Mouse (Mus musculus) MEL (cell line): ENCODE measurements around the gene Gm9837. TPM values are rescaled to one million over a fixed set of nuclear protein-coding genes. Genes with fewer than 3 reads are reported as not detected.

Source experiments
- DNase-seq: peaks from one replicate; pipeline ENCODE4 v3.0.0; 2011; ENCODE audit warnings: low read depth, low spot score
- H3K27ac ChIP-seq: 2 replicates; pipeline ENCODE4 v1.5.1; 2012; ENCODE audit warnings: low read depth, mild to moderate bottlenecking, control low read depth, low read length, moderate library complexity; ENCODE audit not compliant: control insufficient read depth
- H3K27me3 ChIP-seq, 2 experiments: fragments of 150-350 bp in 1 of 2; sonication (generic) in 1 of 2; 2 replicates each; pipeline ENCODE4 v1.6.1; 2012; ENCODE audit warnings: low read length in 2 of 2, mild to moderate bottlenecking in 2 of 2, improper control_type of control experiment in 1 of 2, moderate library complexity in 1 of 2; ENCODE audit not compliant: insufficient read depth in 2 of 2, control insufficient read depth in 1 of 2
- H3K36me3 ChIP-seq, 2 experiments: 2 replicates each; pipeline ENCODE4 v1.6.1; 2012 to 2014; ENCODE audit warnings: low read length in 2 of 2, improper control_type of control experiment in 1 of 2, inconsistent platforms in 1 of 2, mild to moderate bottlenecking in 1 of 2; ENCODE audit not compliant: insufficient read depth in 2 of 2, control insufficient read depth in 1 of 2
- H3K4me1 ChIP-seq, 2 experiments: fragments of 150-350 bp in 1 of 2; sonication (generic) in 1 of 2; 2 replicates each; pipeline ENCODE4 v1.6.1; 2012; ENCODE audit warnings: low read length in 2 of 2, improper control_type of control experiment in 1 of 2, mild to moderate bottlenecking in 1 of 2; ENCODE audit not compliant: insufficient read depth in 2 of 2, control insufficient read depth in 1 of 2
- H3K4me3 ChIP-seq, 2 experiments: fragments of 150-350 bp in 1 of 2; sonication (generic) in 1 of 2; 2 replicates each; pipeline ENCODE4 v1.5.1; 2012; ENCODE audit warnings: low read depth in 2 of 2, low read length in 2 of 2, mild to moderate bottlenecking in 2 of 2, moderate library complexity in 2 of 2, control low read depth in 1 of 2, improper control_type of control experiment in 1 of 2; ENCODE audit not compliant: control insufficient read depth in 1 of 2, insufficient read depth in 1 of 2
- H3K79me2 ChIP-seq: 2 replicates; pipeline ENCODE4 v1.6.1; 2012; ENCODE audit warnings: mild to moderate bottlenecking, low read length, moderate library complexity; ENCODE audit not compliant: control insufficient read depth, poor library complexity, insufficient read depth
- H3K9ac ChIP-seq: 2 replicates; pipeline ENCODE4 v1.6.1; 2012; ENCODE audit warnings: low read depth, mild to moderate bottlenecking, control low read depth, low read length, moderate library complexity; ENCODE audit not compliant: control insufficient read depth, poor library complexity, severe bottlenecking
- H3K9me3 ChIP-seq: fragments of 150-350 bp; sonication (generic); replicated peaks from 2 replicates; pipeline ENCODE4 v1.6.1; 2012; ENCODE audit warnings: mild to moderate bottlenecking, low read length, improper control_type of control experiment, moderate library complexity; ENCODE audit not compliant: insufficient read depth
- CHD2 ChIP-seq: IDR thresholded peaks from 2 replicates; pipeline ENCODE4 v1.6.1; 2011; ENCODE audit warnings: low read length, improper control_type of control experiment
- ELF1 ChIP-seq: IDR thresholded peaks from 2 replicates; pipeline ENCODE4 v1.6.1; 2014; ENCODE audit warnings: low read depth, mild to moderate bottlenecking, inconsistent platforms, low read length, improper control_type of control experiment, moderate library complexity
- HCFC1 ChIP-seq: IDR thresholded peaks from 2 replicates; pipeline ENCODE4 v1.6.1; 2012; ENCODE audit warnings: low read depth, mild to moderate bottlenecking, inconsistent platforms, low read length, improper control_type of control experiment, moderate library complexity
- JUND ChIP-seq: IDR thresholded peaks from 2 replicates; pipeline ENCODE4 v1.6.1; 2011; ENCODE audit warnings: low read depth, mild to moderate bottlenecking, improper control_type of control experiment, low read length
- KAT2A ChIP-seq: conservative IDR thresholded peaks from 2 replicates; pipeline ENCODE4 v1.6.1; 2012; ENCODE audit warnings: low read depth, low read length, improper control_type of control experiment, inconsistent platforms
- MAX ChIP-seq: IDR thresholded peaks from 2 replicates; pipeline ENCODE4 v1.6.1; 2011; ENCODE audit warnings: low read length, improper control_type of control experiment
- MXI1 ChIP-seq: IDR thresholded peaks from 2 replicates; pipeline ENCODE4 v1.6.1; 2011; ENCODE audit warnings: mild to moderate bottlenecking, low read depth, low read length, improper control_type of control experiment
- MYB ChIP-seq: IDR thresholded peaks from 2 replicates; pipeline ENCODE4 v1.6.1; 2011; ENCODE audit warnings: mild to moderate bottlenecking, low read depth, low read length, improper control_type of control experiment
- NELFE ChIP-seq: IDR thresholded peaks from 2 replicates; pipeline ENCODE4 v1.6.1; 2011; ENCODE audit warnings: low read depth, low read length, improper control_type of control experiment
- POLR2AphosphoS5 ChIP-seq: IDR thresholded peaks from 2 replicates; pipeline ENCODE4 v1.6.1; 2012; ENCODE audit warnings: low read depth, borderline replicate concordance, mild to moderate bottlenecking, inconsistent platforms, low read length, moderate library complexity, mixed read lengths
- TBP ChIP-seq: IDR thresholded peaks from 2 replicates; pipeline ENCODE4 v1.8.0; 2011; ENCODE audit warnings: low read depth, low read length, improper control_type of control experiment
- TCF12 ChIP-seq: IDR thresholded peaks from 2 replicates; pipeline ENCODE4 v1.6.1; 2014; ENCODE audit warnings: low read depth, mild to moderate bottlenecking, inconsistent platforms, low read length, improper control_type of control experiment, moderate library complexity
- UBTF ChIP-seq: IDR thresholded peaks from 2 replicates; pipeline ENCODE4 v1.6.1; 2012; ENCODE audit warnings: low read depth, mild to moderate bottlenecking, inconsistent platforms, low read length, improper control_type of control experiment, moderate library complexity, borderline replicate concordance; ENCODE audit not compliant: insufficient read depth
- USF2 ChIP-seq, 2 experiments: IDR thresholded peaks; 2 replicates each; pipeline ENCODE4 v1.6.1; 2011 to 2012; ENCODE audit warnings: improper control_type of control experiment in 2 of 2, low read length in 2 of 2, borderline replicate concordance in 1 of 2, inconsistent platforms in 1 of 2, low read depth in 1 of 2, mild to moderate bottlenecking in 1 of 2; ENCODE audit not compliant: insufficient read depth in 1 of 2
- ZC3H11A ChIP-seq: IDR thresholded peaks from 2 replicates; pipeline ENCODE4 v1.6.1; 2012; ENCODE audit warnings: low read depth, mild to moderate bottlenecking, inconsistent platforms, low read length, improper control_type of control experiment
- ZNF384 ChIP-seq: IDR thresholded peaks from 2 replicates; pipeline ENCODE4 v1.6.1; 2012; ENCODE audit warnings: low read depth, mild to moderate bottlenecking, inconsistent platforms, low read length, improper control_type of control experiment
- polyA plus RNA-seq, 2 experiments: library from polyadenylated mRNA; stranded (reverse) in 1 of 2; unstranded in 1 of 2; fragments of >175 nt in 1 of 2; fragments of >200 nt in 1 of 2; gene quantifications; 2 replicates each; pipeline versions ENCODE4 v1.2.1 to v1.2.4; 2012; ENCODE audit warnings: low replicate concordance in 2 of 2, low read depth in 1 of 2; ENCODE audit not compliant: insufficient read length in 2 of 2, insufficient read depth in 1 of 2, missing spikeins in 1 of 2
- total RNA-seq: library from RNA; depleted of rRNA; stranded (reverse); fragments of 300-350 nt; gene quantifications from 2 replicates; pipeline ENCODE4 v1.2.3, GENCODE M21; 2012

Gm9837 gene
- total and polyA plus RNA-seq, 3 experiments = not detected

GRCm38 (mm10) chr11:53460192-53460591 is 10.1 kb downstream of the Gm9837 start:
- TF ChIP-seq ZC3H11A (no peak), HCFC1 (no peak), KAT2A (no peak), MYB (no peak), ELF1 (no peak), JUND (peak; percentile 82), MXI1 (no peak), CHD2 (no peak), TBP (no peak), MAX (peak; percentile 39; the same call in 1 of the 2 replicates)
- peaks cover 0 to 8% of the 10 kb centered on the region in 2 experiments; a peak in 1 of 4 replicates for H3K36me3 ChIP-seq
- H3K27me3 ChIP-seq = peaks cover 6 to 8% of the 10 kb centered on the region in 2 experiments
- H3K27ac ChIP-seq = no peak overlapping the region
- H3K79me2 ChIP-seq = no peaks in the 10 kb centered on the region
- H3K4me1 ChIP-seq = peaks cover 6 to 16% of the 10 kb centered on the region in 2 experiments; a peak in 3 of 4 replicates
- H3K9me3 ChIP-seq = no peaks in the 10 kb centered on the region
- DNase-seq = peak; percentile 40
- no peak overlapping the region for H3K4me3 ChIP-seq
- no peak overlapping the region for H3K9ac ChIP-seq

- TF ChIP-seq ZNF384 (no peak), POLR2AphosphoS5 (no peak), NELFE (no peak), UBTF (no peak), USF2 (IDR thresholded peaks at IDR 0.05; ENCODE audit: borderline replicate concordance in 1 of 2, insufficient read depth in 1 of 2, low read depth in 1 of 2, low read length in 2 of 2) (no peak), MXI1 (no peak), KAT2A (no peak), ZC3H11A (no peak), MAX (no peak), MYB (no peak), TCF12 (no peak), JUND (no peak)
- Histone ChIP-seq H3K36me3 (peaks cover 0 to 8% of the 10 kb centered on the region in 2 experiments; a peak in 1 of 4 replicates), H3K27me3 (peaks cover 11% of the 10 kb centered on the region in 2 experiments), H3K79me2 (no peaks in the 10 kb centered on the region), H3K9ac (no peak overlapping the region), H3K9me3 (no peaks in the 10 kb centered on the region), H3K27ac (no peak overlapping the region), H3K4me1 (peaks cover 6 to 16% of the 10 kb centered on the region in 2 experiments; a peak in 3 of 4 replicates), H3K4me3 (no peak overlapping the region)
- no peak for DNase-seq
Measured at GRCm38 (mm10) chr11:53458996-53459395, 11.3 kb downstream of the Gm9837 start.
